In the genomic region with DNA sequence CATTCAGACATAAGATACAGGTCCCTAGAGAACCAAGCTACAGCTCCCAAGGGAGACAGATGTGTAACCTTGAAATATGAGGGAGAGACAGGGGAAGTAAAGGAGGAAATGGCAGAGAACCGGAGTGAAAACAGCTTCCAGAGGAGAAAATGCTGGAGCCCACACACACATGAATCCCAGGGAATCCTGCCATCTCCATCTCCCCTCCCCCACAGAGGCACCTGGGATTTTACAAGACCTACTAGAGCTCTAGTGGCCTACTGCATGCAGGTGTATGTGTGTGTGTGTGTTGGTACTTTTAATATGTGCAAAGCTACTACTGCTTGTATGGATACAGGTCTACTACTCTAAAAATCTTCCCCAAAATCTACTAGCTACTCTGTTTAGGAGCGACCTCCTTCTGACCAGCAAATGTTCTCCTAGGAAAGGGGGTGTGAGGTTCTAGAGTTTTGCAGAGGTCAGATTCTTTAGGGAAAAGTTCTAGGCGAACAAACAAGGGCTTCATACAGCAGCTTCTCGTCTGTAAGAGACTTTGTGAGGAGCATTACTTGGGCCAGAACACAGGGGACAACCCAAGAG, we compare ENCODE assay signal across 14 mouse cellular contexts. TPM values are rescaled to one million over a fixed set of nuclear protein-coding genes. Genes with fewer than 3 reads are reported as not detected.
DNase-seq lines count a peak whose midpoint lies in the region; ATAC-seq and TF ChIP-seq lines count a peak whose summit lies in the region.
"Had no signal": no experiment of that assay in that cellular context is flagged by ENCODE, and none has a peak within 500 bp of the region (broad histone marks: within the 10 kb centered on the region; RNA-seq: fewer than 3 reads in every experiment).

No protein-coding gene starts in this region.

- no peak overlapping the region for H3K4me2 ChIP-seq in forebrain, embryonic 16.5 days (ENCODE audit: low read length)
- peak overlapping the region; percentile 91 for H3K4me2 ChIP-seq in limb, embryonic 14.5 days (replicated peaks; ENCODE audit: low read depth, low read length, severe bottlenecking)
- peak overlapping the region; percentile 9; the same call in 1 of the 2 replicates for H3K4me2 ChIP-seq in stomach, embryonic 16.5 days (ENCODE audit: low read depth, low read length)
- H3K4me2 ChIP-seq: embryonic facial prominence, embryonic 15.5 days; liver, embryonic 13.5 days had no signal

- H3K4me1 ChIP-seq in forebrain, embryonic 10.5 days: peaks cover 93% of the 10 kb centered on the region
- H3K4me1 ChIP-seq in forebrain, embryonic 16.5 days (replicated peaks; ENCODE audit: control insufficient read depth, insufficient read depth, low read length): peaks cover 46% of the 10 kb centered on the region
- H3K4me1 ChIP-seq in lung, adult 2 months (ENCODE audit: control insufficient read depth, insufficient read depth, low read length): peaks cover 3% of the 10 kb centered on the region; the same call in 1 of the 2 replicates
- H3K4me1 ChIP-seq in limb, embryonic 14.5 days (ENCODE audit: control insufficient read depth, insufficient read depth, low read length): peaks cover 30% of the 10 kb centered on the region
- peaks cover 11% of the 10 kb centered on the region for H3K4me1 ChIP-seq in stomach, embryonic 16.5 days (ENCODE audit: control insufficient read depth, insufficient read depth, low read length)

- peak; percentile 23 for DNase-seq in forebrain, embryonic 10.5 days (ENCODE audit: extremely low spot score, low spot score)
- DNase-seq in lung, adult 2 months: peak; percentile 38
- DNase-seq in lung, postnatal 14 days: no peak
- no peak for DNase-seq in limb, embryonic 14.5 days (ENCODE audit: low spot score)
- no peak for DNase-seq in embryo, embryonic 10.5 days (ENCODE audit: low spot score)
- DNase-seq: adrenal gland, adult 2 months; cerebellum, postnatal 25 days; heart, postnatal 36 days; liver, embryonic 13.5 days had no signal

- no peaks in the 10 kb centered on the region for H3K36me3 ChIP-seq in forebrain, embryonic 10.5 days (replicated peaks)
- no peaks in the 10 kb centered on the region for H3K36me3 ChIP-seq in forebrain, embryonic 16.5 days (ENCODE audit: control insufficient read depth, insufficient read depth)
- no peaks in the 10 kb centered on the region for H3K36me3 ChIP-seq in limb, embryonic 14.5 days (ENCODE audit: control insufficient read depth, insufficient read depth, low read length)
- no peaks in the 10 kb centered on the region for H3K36me3 ChIP-seq in stomach, embryonic 16.5 days (ENCODE audit: control insufficient read depth, insufficient read depth, low read length)
- H3K36me3 ChIP-seq: embryonic facial prominence, embryonic 15.5 days; liver, embryonic 13.5 days; neural tube, embryonic 12.5 days had no signal

- no peak overlapping the region for H3K27ac ChIP-seq in forebrain, embryonic 10.5 days
- no peak overlapping the region for H3K27ac ChIP-seq in forebrain, embryonic 16.5 days (ENCODE audit: low read length)
- H3K27ac ChIP-seq in limb, embryonic 14.5 days (replicated peaks; ENCODE audit: low read depth, low read length): peak overlapping the region; percentile 98
- H3K27ac ChIP-seq in stomach, embryonic 16.5 days (ENCODE audit: low read length): peak overlapping the region; percentile 65; the same call in 1 of the 2 replicates
- H3K27ac ChIP-seq: embryonic facial prominence, embryonic 15.5 days; liver, embryonic 13.5 days; neural tube, embryonic 12.5 days had no signal

- no peak for TF ChIP-seq POLR2A in lung, adult 2 months (IDR thresholded peaks at IDR 0.05; ENCODE audit: borderline replicate concordance, extremely low read depth, low read depth, low read length)
- no peak for TF ChIP-seq POLR2A in limb, embryonic 14.5 days (IDR thresholded peaks at IDR 0.05; ENCODE audit: borderline replicate concordance, extremely low read depth, insufficient read depth, insufficient read length)

- no peak for TF ChIP-seq CTCF in lung, adult 2 months (IDR thresholded peaks at IDR 0.05; ENCODE audit: insufficient read depth, low read length)

- H3K9me3 ChIP-seq in forebrain, embryonic 10.5 days: no peaks in the 10 kb centered on the region
- H3K9me3 ChIP-seq in forebrain, embryonic 16.5 days (ENCODE audit: control insufficient read depth, low read length): no peaks in the 10 kb centered on the region
- no peaks in the 10 kb centered on the region for H3K9me3 ChIP-seq in limb, embryonic 14.5 days (ENCODE audit: control insufficient read depth, low read length)
- no peaks in the 10 kb centered on the region for H3K9me3 ChIP-seq in stomach, embryonic 16.5 days (replicated peaks; ENCODE audit: control insufficient read depth, low read length)
- H3K9me3 ChIP-seq: embryonic facial prominence, embryonic 15.5 days; liver, embryonic 13.5 days; neural tube, embryonic 12.5 days had no signal

- ATAC-seq in forebrain, embryonic 16.5 days: no peak
- ATAC-seq in limb, embryonic 14.5 days (ENCODE audit: low FRiP score, low read depth): no peak
- no peak for ATAC-seq in stomach, embryonic 16.5 days (ENCODE audit: insufficient read depth, low FRiP score)
- ATAC-seq in frontal cortex, adult (ENCODE audit: low TSS enrichment): no peak

- H3K9ac ChIP-seq in forebrain, embryonic 16.5 days (replicated peaks; ENCODE audit: low read depth, low read length): no peak overlapping the region
- H3K9ac ChIP-seq in limb, embryonic 14.5 days (ENCODE audit: low read depth, low read length, severe bottlenecking): no peak overlapping the region
- peak overlapping the region; percentile 7; the same call in 1 of the 2 replicates for H3K9ac ChIP-seq in stomach, embryonic 16.5 days (ENCODE audit: low read length)
- H3K9ac ChIP-seq: embryonic facial prominence, embryonic 15.5 days; liver, embryonic 13.5 days; neural tube, embryonic 12.5 days had no signal

- 15% methylated on average over 4 of the region's 4 CpGs for WGBS in forebrain, embryonic 10.5 days
- 34% methylated on average over 4 of the region's 4 CpGs for WGBS in forebrain, embryonic 16.5 days
- 59% methylated on average over 4 of the region's 4 CpGs for WGBS in lung, adult 2 months
- 47% methylated on average over 4 of the region's 4 CpGs for WGBS in limb, embryonic 14.5 days
- 47% methylated on average over 4 of the region's 4 CpGs for WGBS in stomach, embryonic 16.5 days

- H3K4me3 ChIP-seq in forebrain, embryonic 10.5 days: no peak overlapping the region
- no peak overlapping the region for H3K4me3 ChIP-seq in forebrain, embryonic 16.5 days (replicated peaks; ENCODE audit: low read length)
- H3K4me3 ChIP-seq in lung, adult 2 months (replicated peaks; ENCODE audit: extremely low read depth, low read depth, low read length): no peak overlapping the region
- no peak overlapping the region; the same call in 1 of the 2 replicates for H3K4me3 ChIP-seq in limb, embryonic 14.5 days (replicated peaks; ENCODE audit: low read length)
- H3K4me3 ChIP-seq in stomach, embryonic 16.5 days (replicated peaks; ENCODE audit: low read length): no peak overlapping the region
- H3K4me3 ChIP-seq: embryonic facial prominence, embryonic 15.5 days; liver, embryonic 13.5 days; neural tube, embryonic 12.5 days had no signal

- H3K27me3 ChIP-seq in forebrain, embryonic 10.5 days (ENCODE audit: poor library complexity, severe bottlenecking): peaks cover 78% of the 10 kb centered on the region
- peaks cover 52% of the 10 kb centered on the region for H3K27me3 ChIP-seq in forebrain, embryonic 16.5 days (replicated peaks; ENCODE audit: control insufficient read depth, insufficient read depth, low read length)
- H3K27me3 ChIP-seq in limb, embryonic 14.5 days (ENCODE audit: control insufficient read depth, insufficient read depth, low read length): no peaks in the 10 kb centered on the region
- no peaks in the 10 kb centered on the region for H3K27me3 ChIP-seq in stomach, embryonic 16.5 days (ENCODE audit: control insufficient read depth, insufficient read depth, low read length)

RNA-seq across cellular contexts. Expression of gene Mecom, which starts 36.7 kb away (rescaled TPM):
- polyA plus RNA-seq in forebrain, embryonic 10.5 days (2016; fragmentation: Nextera tagmentation; extraction: Ambion mirVana): 26.7 and 26.9 TPM in 2 replicates
- 2.1 and 2.8 TPM in 2 replicates for polyA plus RNA-seq in forebrain, embryonic 16.5 days (2015; fragmentation: Nextera tagmentation; extraction: Ambion mirVana)
- 13.5 and 16.0 TPM in 2 replicates for polyA plus RNA-seq in lung, adult 2 months (2012; rRNA removed)
- polyA plus RNA-seq in limb, embryonic 14.5 days (2012; rRNA removed): 35.8 and 38.6 TPM in 2 replicates
- 42.2 and 61.6 TPM in 2 replicates for polyA plus RNA-seq in limb, embryonic 14.5 days (2014; fragmentation: Nextera tagmentation; extraction: Ambion mirVana)
- 57.4 and 64.1 TPM in 2 replicates for polyA plus RNA-seq in stomach, embryonic 16.5 days (2015; fragmentation: Nextera tagmentation; extraction: Ambion mirVana)

Comparison
In these comparisons a context has a peak if more than half of its experiments do, and no peak if none do; other contexts are left out.
1. DNase-seq: peak in forebrain, embryonic 10.5 days (single experiment) and lung, adult 2 months (single experiment); none in lung, postnatal 14 days (single experiment), limb, embryonic 14.5 days (single experiment) and embryo, embryonic 10.5 days (single experiment).
2. H3K27ac ChIP-seq: peak in limb, embryonic 14.5 days (single experiment) and stomach, embryonic 16.5 days (single experiment); none in forebrain, embryonic 10.5 days (single experiment) and forebrain, embryonic 16.5 days (single experiment).